Mouse (Mus musculus): ENCODE measurements around the gene Hist2h2ab. TPM values are rescaled to one million over a fixed set of nuclear protein-coding genes. Genes with fewer than 3 reads are reported as not detected.
A peak's percentile ranks its signal among the peaks of the same experiment; 100 is the strongest.
"Not testable (repeated sequence)": the region's sequence is repeated elsewhere in the genome, so short reads cannot be mapped to it uniquely, and the experiment has no call there.

Hist2h2ab gene
- total RNA-seq, 4 experiments from 2014 or later = 1.4 to 3.6 (median 2.9) TPM

DNA sequence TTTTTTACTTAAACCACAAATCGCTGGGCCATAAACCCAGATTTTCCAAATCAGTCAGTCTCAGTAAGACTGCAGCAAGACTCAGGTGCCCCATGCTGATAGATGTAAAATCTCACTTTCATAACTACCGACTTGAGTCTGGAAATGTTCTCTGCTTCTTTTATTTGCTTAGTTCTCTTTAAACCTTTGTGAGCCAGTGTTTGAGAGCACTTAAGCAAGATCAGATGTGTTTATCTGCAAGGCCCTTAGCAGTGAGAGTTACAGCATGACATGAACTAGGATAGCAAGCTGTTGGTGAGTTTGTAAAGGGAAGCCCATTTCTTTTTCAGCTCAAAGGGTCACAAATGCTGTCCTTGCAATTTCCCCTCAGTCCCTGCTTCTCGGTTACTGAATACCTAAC, 37.5 kb downstream of the Hist2h2ab start:
- no peak for DNase-seq (ENCODE audit: low spot score)

DNA sequence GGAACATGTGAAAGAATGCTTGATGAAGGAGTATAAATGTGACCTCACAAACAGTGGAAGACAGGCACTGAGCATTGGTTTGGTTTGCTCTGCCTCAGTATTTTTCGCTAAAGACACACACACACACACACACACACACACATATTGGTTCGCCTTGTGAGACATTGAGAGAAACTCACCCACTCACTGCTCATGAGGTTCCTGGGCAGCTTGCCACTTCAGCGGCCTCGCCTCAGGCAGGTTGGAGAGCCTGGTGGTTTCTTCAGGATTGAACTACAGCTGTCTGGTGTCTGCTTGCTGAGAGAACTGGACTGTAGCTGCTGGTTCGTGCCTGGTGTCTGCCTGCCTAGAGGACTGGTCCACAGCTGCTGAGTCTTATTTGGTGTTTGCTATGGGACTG, 40.6 kb downstream of the Hist2h2ab start:
- no peak for DNase-seq (ENCODE audit: low spot score)

DNA sequence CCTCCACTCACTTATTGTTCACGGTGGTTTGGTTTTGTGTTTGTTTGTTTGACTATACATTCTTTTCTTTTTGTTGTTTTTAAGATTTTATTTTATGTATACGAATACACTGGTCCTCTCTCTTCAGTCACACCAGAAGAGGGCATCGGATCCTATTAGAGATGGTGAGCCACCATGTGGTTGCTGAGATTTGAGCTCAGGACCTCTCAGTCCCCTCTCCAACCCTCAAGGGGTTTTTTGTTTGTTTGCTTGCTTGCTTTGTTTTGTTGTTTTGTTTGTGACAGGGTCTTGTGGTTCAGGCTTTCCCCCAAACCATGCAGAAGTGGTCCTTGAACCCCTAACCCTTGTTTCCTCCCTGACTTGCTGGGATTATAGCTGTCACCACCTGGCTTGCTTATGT, 42.0 kb downstream of the Hist2h2ab start:
- no peak for DNase-seq (ENCODE audit: low spot score)

DNA sequence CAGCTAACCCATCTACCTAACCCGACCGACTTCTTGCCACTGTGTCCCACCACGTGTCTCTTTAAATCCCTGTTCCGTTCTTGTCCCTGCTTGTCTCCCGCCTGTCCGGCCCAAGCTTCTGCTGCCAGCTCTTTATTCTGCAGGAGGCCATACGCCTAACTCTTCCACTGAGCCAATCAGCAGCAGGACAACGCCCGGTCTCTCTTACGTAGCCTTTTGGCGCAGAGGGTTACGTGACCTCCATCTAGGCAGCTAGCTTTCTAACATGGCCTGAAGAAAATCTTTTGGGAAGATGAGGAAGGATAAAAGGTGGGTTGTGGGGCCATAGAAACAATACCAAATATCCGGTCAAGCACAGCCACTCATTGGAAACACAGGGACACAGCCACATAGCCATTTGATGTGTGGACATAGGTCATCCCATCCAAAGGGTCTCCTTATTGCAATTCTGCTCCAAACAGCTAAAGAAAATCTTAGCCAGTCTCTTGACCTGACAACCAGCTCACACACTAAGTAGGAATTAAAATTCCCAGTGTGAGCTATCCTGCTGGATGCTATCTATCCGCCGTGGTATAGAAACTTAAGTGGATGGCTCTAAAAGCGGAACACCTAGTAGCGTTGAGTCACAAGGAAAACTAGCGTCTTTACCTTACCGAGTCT, 42.7 kb downstream of the Hist2h2ab start:
- peak; percentile 93 for DNase-seq (ENCODE audit: low spot score)

GRCm38 (mm10) chr3:96262979-96263550, 43.4 kb downstream of the Hist2h2ab start, which contains the start of gene Hist2h4:
Hist2h4 (minus strand) TSS chr3:96263311.
- peak; percentile 99 for DNase-seq (ENCODE audit: low spot score)

DNA sequence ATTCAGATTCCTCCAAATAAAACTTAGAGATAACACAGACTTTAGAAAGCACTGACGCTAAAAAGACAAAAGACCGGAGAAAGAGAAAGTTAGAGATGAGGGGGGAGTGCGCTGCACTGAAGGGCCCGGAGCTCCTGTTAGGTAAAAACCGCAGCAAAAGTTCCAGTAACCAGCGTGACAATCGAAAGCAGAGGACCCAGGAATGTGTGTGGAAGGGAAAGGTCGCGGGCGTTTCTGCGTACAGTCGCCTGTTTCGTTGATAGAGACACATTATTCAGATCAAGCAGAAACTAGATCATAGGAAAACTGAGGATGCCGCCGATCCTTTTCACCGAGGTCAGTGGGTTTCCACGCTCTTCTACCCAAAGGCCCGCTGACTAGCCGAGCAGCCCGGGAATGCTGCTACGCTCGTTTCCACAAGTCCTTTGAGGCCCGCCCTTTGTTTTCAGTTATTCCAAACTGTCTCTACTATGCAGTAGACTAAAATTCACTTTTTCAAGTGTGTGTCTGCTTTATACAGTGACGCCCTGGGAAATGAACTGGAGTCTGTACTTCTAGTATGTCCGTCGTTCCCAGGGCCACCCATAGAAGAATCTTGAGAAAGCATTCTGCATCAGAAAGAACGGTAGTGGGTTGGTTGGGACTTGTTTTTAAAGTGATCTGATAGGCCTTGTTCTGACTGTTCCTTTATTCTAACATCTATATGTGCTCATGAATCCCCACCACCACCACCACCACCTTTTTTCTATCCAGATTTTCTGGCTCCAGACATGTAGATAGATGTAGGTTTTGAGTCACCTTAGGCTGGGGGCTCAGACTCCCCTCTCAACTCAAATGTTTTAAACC, 44.1 kb downstream of the Hist2h2ab start:
- no peak for DNase-seq (ENCODE audit: low spot score)

- no peak for DNase-seq (ENCODE audit: low spot score)
Observed at GRCm38 (mm10) chr3:96264404-96264949, 44.8 kb downstream of the Hist2h2ab start.

- DNase-seq (ENCODE audit: low spot score) = no peak
Observed at GRCm38 (mm10) chr3:96266132-96266710, 46.6 kb downstream of the Hist2h2ab start.

DNA sequence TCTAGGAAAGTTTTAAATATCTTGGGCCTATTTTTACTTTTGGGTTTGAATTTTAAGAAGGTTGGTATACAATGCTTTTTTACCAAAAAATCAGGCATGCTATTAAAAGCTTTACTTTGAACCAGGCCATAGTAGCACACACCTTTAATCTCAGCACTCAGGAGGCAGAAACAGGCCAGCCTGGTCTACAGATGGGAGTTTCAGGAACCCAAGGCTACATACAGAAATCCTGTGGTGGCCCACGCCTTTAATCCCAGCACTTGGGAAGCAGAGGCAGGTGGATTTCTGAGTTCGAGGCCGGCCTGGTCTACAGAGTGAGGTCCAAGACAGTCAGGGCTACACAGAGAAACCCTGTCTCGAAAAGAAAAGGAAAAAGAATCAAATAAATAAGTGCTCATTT, 47.9 kb downstream of the Hist2h2ab start:
- no peak for DNase-seq (ENCODE audit: low spot score)

GRCm38 (mm10) chr3:96268051-96268775, 48.5 kb downstream of the Hist2h2ab start, which contains the start of gene Hist2h3b:
Hist2h3b (plus strand) TSS chr3:96268654.
- DNase-seq (ENCODE audit: low spot score) = peak; percentile 86

DNA sequence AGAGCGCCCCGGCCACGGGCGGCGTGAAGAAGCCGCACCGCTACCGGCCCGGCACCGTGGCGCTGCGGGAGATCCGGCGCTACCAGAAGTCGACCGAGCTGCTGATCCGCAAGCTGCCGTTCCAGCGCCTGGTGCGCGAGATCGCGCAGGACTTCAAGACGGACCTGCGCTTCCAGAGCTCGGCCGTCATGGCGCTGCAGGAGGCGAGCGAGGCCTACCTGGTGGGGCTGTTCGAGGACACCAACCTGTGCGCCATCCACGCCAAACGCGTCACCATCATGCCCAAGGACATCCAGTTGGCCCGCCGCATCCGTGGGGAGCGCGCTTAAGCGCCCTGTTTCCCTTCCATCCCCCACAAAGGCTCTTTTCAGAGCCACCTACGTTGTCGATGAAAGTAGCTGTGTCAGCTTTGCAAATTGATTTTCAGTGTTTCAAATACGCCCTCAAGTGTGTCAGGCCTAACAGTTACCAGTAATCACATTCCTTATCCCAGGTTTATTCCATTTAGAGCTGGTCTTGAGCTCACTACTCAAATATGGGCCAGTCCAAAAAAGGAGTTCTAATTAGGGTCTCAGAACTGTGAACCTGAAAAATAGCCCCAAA, 49.2 kb downstream of the Hist2h2ab start:
- not testable (repeated sequence) for DNase-seq (ENCODE audit: low spot score)

Small RNA genes lying within 50 kb of the gene (microRNA-seq; reads per million reads assigned to microRNA genes)
- gene Gm44492 (not detected), gene Gm47311 (not detected), gene Gm47313 (not detected)

Other genes with a start within 250 kb of the Hist2h2ab start
- gene Plekho1, start 223.9 kb upstream of the Hist2h2ab start, total RNA-seq (2022) = 10 to 100 TPM; 55.7 to 68.3 (median 61.1) TPM
- gene Vps45, start 161.4 kb upstream of the Hist2h2ab start, total RNA-seq (2022) = 10 to 100 TPM; 27.2 to 33.8 (median 30.0) TPM
- 10 to 100 TPM; 55.4 to 63.1 (median 59.8) TPM for gene Otud7b, start 115.3 kb upstream of the Hist2h2ab start, total RNA-seq (2022)
- gene Mtmr11, start 57.9 kb upstream of the Hist2h2ab start, total RNA-seq (2022) = 1 to 10 TPM; 1.7 to 3.0 (median 2.2) TPM
- 10 to 100 TPM; 14.1 to 17.2 (median 16.2) TPM for gene Sf3b4, start 47.5 kb upstream of the Hist2h2ab start, total RNA-seq (2022)
- 1 to 10 TPM; 1.6 to 7.0 (median 4.2) TPM for gene Sv2a, start 38.7 kb upstream of the Hist2h2ab start, total RNA-seq (2022)
- 10 to 100 TPM; 24.1 to 35.6 (median 29.8) TPM for gene Bola1, start 156 bp upstream of the Hist2h2ab start, total RNA-seq (2022)
- gene Hist2h2ac, start 1.0 kb downstream of the Hist2h2ab start, total RNA-seq (2022) = 10 to 100 TPM; 17.5 to 26.5 (median 24.3) TPM
- 10 to 100 TPM in 2 of 4 experiments, 1 to 10 TPM in 2; 8.3 to 10.2 (median 9.8) TPM for gene Hist2h2be, start 1.3 kb downstream of the Hist2h2ab start, total RNA-seq (2022)
- 1 to 10 TPM; 4.1 to 8.4 (median 6.8) TPM for gene Hist2h3c2, start 19.3 kb downstream of the Hist2h2ab start, total RNA-seq (2022)
- gene Hist2h2aa2, start 20.4 kb downstream of the Hist2h2ab start, total RNA-seq (2022) = 100 to 1,000 TPM; 141 to 256 (median 216) TPM
- gene Hist2h2aa1, start 25.6 kb downstream of the Hist2h2ab start, total RNA-seq (2022) = 10 to 100 TPM in 3 of 4 experiments, 1 to 10 TPM in 1; 8.5 to 81.5 (median 26.6) TPM
- gene Hist2h3c1, start 26.8 kb downstream of the Hist2h2ab start, total RNA-seq (2022) = not detected
- gene Hist2h4, start 43.4 kb downstream of the Hist2h2ab start, total RNA-seq (2022) = 10 to 100 TPM; 10.8 to 16.2 (median 12.3) TPM
- 10 to 100 TPM; 12.2 to 24.7 (median 15.9) TPM for gene Hist2h3b, start 48.8 kb downstream of the Hist2h2ab start, total RNA-seq (2022)
- gene Hist2h2bb, start 49.9 kb downstream of the Hist2h2ab start, total RNA-seq (2022) = 10 to 100 TPM; 28.0 to 42.3 (median 33.7) TPM
- gene Fcgr1, start 74.1 kb downstream of the Hist2h2ab start, total RNA-seq (2022) = 1 to 10 TPM in 1 of 4 experiments, under 1 TPM in 3; 0.38 to 1.1 (median 0.66) TPM
- not detected for gene BC107364, start 232.4 kb downstream of the Hist2h2ab start, total RNA-seq (2022)